Mouse (Mus musculus) telencephalon, adult 2 months (tissue): ENCODE measurements around the gene Fam213a.

ENCODE experiments used
- DNase-seq: peaks from one replicate; pipeline ENCODE4 v3.0.0-alpha.2; 2011; ENCODE audit warnings: low read depth, low spot score

Fam213a gene

GRCm38 (mm10) chr14:40963501-40964213, 49.9 kb downstream of the Fam213a start:
- no peak for DNase-seq

- no peak for DNase-seq
Measured at GRCm38 (mm10) chr14:40962365-40963290, 51.0 kb downstream of the Fam213a start.

GRCm38 (mm10) chr14:40960237-40960636, 53.4 kb downstream of the Fam213a start:
- no peak for DNase-seq

DNA sequence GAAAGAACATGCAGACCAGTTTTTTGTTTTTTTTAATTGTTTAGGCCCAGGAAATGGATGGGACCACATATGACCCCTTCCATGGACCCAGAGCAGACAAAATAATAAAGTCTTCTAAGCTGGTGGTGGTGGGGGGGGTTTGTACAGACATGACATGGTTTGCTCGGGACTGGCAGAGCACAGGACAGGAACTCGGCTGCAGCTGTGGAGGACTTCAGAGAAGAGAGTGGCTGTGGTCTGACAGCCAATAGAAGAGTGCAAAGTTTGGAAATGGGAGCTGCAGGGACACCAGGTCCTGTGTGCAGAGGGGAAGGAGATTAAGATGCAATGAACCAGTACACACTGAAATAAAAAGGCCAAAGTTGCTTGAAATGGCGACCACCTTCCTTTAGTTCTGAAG, 54.0 kb downstream of the Fam213a start:
- DNase-seq = no peak

GRCm38 (mm10) chr14:40958986-40959381, 54.6 kb downstream of the Fam213a start:
- DNase-seq = no peak

DNA sequence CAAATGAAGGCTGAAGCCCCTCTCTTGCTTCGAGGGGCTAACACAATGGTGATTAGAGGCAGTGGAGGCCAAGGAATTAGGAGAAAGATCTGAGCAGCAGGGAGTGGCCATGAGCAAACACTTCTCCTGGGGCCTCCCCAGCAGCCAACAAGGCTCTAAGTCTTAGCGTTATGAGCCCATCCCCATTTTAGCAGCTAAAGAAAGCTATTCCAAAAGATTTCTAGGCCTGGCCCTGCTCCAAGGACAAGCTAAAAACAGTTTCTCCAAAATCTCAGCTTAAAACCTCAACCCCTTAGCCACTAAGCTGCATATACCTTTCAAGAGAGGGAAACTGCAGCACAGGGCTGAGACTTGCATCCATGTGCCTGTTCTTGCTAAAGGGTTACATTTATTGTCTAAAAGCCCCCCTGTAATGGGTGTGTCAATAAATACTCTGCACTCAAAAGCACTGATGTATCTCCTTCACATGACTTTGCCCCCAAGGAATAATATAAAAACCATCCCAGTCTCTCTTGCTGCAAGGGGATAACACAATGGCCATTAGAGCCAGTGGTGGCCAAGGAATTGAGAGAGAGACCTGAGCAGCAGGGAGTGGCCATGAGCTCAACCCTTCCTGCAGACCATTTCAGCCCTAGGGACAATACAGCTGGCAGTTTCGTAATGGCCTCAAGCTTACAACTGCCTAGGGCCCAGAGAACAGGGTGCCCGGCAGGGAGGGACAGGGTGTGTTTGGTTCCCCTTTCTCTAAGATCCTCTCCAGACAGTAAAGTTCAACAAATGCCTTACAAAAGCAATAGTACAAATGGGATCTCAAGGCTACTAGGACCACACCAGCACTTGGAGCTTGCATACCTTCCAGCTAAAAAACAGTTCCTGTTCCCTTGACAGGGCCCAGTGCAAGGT, 55.3 kb downstream of the Fam213a start:
- DNase-seq = no peak

- no peak for DNase-seq
Measured at GRCm38 (mm10) chr14:40957607-40958006, 56.0 kb downstream of the Fam213a start.

DNA sequence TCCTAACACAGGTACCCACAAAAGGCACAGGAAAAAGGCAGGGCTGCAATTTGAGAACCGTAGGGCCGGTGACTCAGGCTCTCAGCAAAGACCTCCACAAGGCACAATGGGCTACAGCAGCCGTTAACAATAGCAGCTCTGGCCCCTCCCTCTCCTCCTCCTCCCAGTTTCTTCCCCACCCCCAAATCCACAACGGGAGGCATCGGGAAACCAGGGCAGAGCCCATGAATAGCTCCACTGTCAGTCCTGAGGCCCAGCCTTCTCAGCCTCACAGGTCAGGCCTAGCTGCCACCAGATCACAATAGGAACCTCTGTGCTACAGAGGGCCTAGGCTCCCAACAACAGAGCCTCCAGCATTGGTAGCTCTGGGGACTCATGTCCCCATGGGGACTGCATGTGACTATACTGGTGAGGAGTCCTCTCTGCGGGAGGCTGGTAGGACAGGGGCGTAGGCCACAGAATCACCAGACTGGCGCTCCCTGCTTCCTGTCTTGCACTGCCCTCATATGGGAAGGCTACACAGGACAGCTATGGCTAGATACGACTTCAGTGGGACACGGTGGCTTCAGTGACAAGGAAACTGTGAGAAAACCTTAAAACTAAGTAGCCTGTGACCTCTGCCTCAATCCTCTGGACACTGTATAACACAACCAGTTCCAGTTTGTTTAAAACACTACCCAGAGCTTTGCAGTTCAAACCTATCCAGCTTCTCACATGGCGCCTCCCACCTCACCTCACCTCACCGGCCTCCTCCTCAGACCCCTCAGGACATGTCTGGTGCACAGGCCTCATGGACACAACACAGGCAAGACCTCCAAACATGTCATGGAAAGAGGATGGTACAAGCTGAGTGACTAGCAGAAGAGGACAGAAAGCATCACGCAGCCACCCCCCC, 57.1 kb downstream of the Fam213a start:
- peak; percentile 91 for DNase-seq

GRCm38 (mm10) chr14:40955596-40956251, 57.9 kb downstream of the Fam213a start:
- peak; percentile 89 for DNase-seq

GRCm38 (mm10) chr14:40955146-40955545, 58.4 kb downstream of the Fam213a start:
- DNase-seq = no peak

- no peak for DNase-seq
Measured at GRCm38 (mm10) chr14:40953381-40953780, 60.2 kb downstream of the Fam213a start.

DNA sequence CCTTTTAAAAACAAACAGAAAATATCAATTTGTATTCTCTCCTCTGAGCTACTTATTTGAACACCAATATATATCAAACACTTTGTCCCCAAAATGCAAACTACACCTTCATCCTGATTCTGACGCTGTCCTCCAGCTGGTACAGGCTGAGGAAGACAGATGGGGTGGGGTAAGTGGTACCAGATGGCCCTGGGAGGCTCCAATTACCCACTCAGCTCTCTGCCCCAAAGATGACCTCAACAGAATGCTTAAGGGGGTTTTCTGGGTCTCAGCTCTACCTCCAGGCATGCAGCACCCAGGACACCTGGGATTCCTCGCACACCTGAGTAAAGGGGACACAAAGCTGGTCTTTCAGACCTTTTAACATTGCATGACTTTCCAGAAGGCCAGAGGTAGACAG, 60.9 kb downstream of the Fam213a start:
- DNase-seq = no peak

GRCm38 (mm10) chr14:40952301-40952700, 61.3 kb downstream of the Fam213a start:
- no peak for DNase-seq

- no peak for DNase-seq
Measured at GRCm38 (mm10) chr14:40949730-40950614, 63.6 kb downstream of the Fam213a start.

- no peak for DNase-seq
Measured at GRCm38 (mm10) chr14:40949047-40949446, 64.5 kb downstream of the Fam213a start.

GRCm38 (mm10) chr14:40948522-40948921, 65.1 kb downstream of the Fam213a start:
- DNase-seq = no peak

DNA sequence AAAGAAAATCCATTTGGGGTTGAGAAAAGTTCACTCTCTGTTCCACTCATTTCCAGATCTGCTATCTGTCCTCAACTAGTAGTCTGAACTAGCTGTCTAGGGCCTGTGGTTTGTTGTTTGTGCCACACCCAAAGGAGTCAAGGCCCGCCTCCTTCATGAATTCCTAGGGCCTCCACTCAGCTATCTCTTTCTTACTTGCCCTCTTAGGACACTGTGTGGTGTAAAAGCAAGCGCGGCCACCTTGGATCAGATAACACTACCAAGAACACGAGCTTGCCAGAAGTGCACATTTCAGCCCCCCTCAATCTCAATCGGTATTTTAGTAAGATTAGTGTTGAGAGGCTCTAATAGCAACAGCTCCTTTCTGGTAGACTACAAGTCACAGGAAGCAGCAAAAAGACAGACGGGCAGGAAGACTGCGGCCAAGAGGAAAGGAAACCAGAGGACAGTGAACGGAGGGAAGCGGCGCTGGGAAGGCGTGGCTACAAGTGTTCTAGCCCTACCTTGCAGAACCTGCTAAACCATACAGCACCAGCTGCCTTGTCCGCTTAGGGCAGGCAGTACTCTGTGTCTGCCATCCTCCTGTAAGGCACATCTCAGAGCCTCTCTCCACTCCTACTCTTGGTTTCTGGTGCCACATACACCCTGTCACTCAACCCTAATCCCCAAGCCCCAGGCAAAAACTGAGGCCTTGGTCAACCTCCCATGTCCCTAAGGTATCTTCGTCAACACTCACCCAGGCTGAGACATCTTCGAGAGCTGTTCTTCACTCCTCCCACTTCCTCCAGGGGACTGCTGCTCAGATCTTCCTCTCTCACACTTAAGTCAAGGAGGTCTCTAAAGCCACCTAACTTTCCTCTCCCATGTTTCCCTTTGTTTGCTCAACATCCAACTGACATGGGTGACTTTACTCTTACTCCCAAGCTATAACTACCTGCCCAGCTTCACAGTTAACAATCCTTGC, 65.9 kb downstream of the Fam213a start:
- DNase-seq = no peak

GRCm38 (mm10) chr14:40943802-40944201, 69.8 kb downstream of the Fam213a start:
- DNase-seq = no peak
